Mouse (Mus musculus) CD8-positive naive resting alpha-beta T cell, adult 2 months (primary cell): ENCODE data around the gene Smad6.

Source experiments
- DNase-seq, 2 experiments: peaks; one replicate each; pipeline ENCODE4 v3.0.0; 2022; ENCODE audit warnings: low read depth in 2 of 2, low spot score in 2 of 2

Smad6 gene

GRCm38 (mm10) chr9:64021853-64022561 is at the start of gene Smad6:
Gene Smad6, minus strand, starts transcription at chr9:64022059.
- peak; percentile 32 to 46 for DNase-seq

- no peak for DNase-seq
Observed at GRCm38 (mm10) chr9:64070674-64071073, 48.8 kb upstream of the Smad6 start.

GRCm38 (mm10) chr9:64069131-64069530 is 47.3 kb upstream of the Smad6 start:
- DNase-seq = no peak

GRCm38 (mm10) chr9:64068571-64068970 is 46.7 kb upstream of the Smad6 start:
- no peak for DNase-seq

- DNase-seq = no peak
Observed at GRCm38 (mm10) chr9:64067787-64068186, 45.9 kb upstream of the Smad6 start.

GRCm38 (mm10) chr9:64060033-64060539 is 38.2 kb upstream of the Smad6 start:
- no peak for DNase-seq

GRCm38 (mm10) chr9:64057903-64058650 is 36.2 kb upstream of the Smad6 start:
- DNase-seq = no peak

- no peak for DNase-seq
Observed at GRCm38 (mm10) chr9:64055162-64055561, 33.3 kb upstream of the Smad6 start.

GRCm38 (mm10) chr9:64053786-64054185 is 31.9 kb upstream of the Smad6 start:
- DNase-seq = no peak

- DNase-seq = no peak
Observed at GRCm38 (mm10) chr9:64051241-64051640, 29.4 kb upstream of the Smad6 start.

GRCm38 (mm10) chr9:64050513-64051065 is 28.7 kb upstream of the Smad6 start:
- DNase-seq = no peak

GRCm38 (mm10) chr9:64049471-64050380 is 27.9 kb upstream of the Smad6 start:
- peak; percentile 27 to 34 for DNase-seq

GRCm38 (mm10) chr9:64045117-64045890 is 23.4 kb upstream of the Smad6 start:
- DNase-seq = no peak

- no peak for DNase-seq
Observed at GRCm38 (mm10) chr9:64044343-64044742, 22.5 kb upstream of the Smad6 start.

- DNase-seq = no peak
Observed at GRCm38 (mm10) chr9:64042911-64043310, 21.1 kb upstream of the Smad6 start.

- DNase-seq = no peak
Observed at GRCm38 (mm10) chr9:64042216-64042615, 20.4 kb upstream of the Smad6 start.

GRCm38 (mm10) chr9:64029908-64030631 is 8.2 kb upstream of the Smad6 start:
- no peak for DNase-seq

- peak in 1 of 2 experiments; percentile 37 for DNase-seq
Observed at GRCm38 (mm10) chr9:64025565-64025964, 3.7 kb upstream of the Smad6 start.

- no peak for DNase-seq
Observed at GRCm38 (mm10) chr9:64024976-64025375, 3.1 kb upstream of the Smad6 start.
